Mouse (Mus musculus) neural tube, embryonic 13.5 days (tissue): Measurements from ENCODE around the gene Pard3. TPM values are rescaled to one million over a fixed set of nuclear protein-coding genes. Genes with fewer than 3 reads are reported as not detected.
A peak's percentile ranks its signal among the peaks of the same experiment; 100 is the strongest.

ENCODE experiments used
- ATAC-seq: fragments of 200-750 bp; cut with Nextera tagmentation; 2 replicates; pipeline ENCODE4 v1.8.0; 2017; ENCODE audit warnings: low read depth, mild to moderate bottlenecking, moderate TSS enrichment, moderate library complexity
- H3K27ac ChIP-seq: fragments of 300-500 bp; sonication (generic); replicated peaks from 2 replicates; pipeline ENCODE4 v1.5.1; 2015; ENCODE audit warnings: moderate library complexity, mild to moderate bottlenecking, inconsistent platforms
- H3K27me3 ChIP-seq: fragments of 300-500 bp; sonication (generic); 2 replicates; pipeline ENCODE4 v1.6.1; 2015; ENCODE audit warnings: mild to moderate bottlenecking, inconsistent platforms
- H3K36me3 ChIP-seq: fragments of 300-500 bp; sonication (generic); 2 replicates; pipeline ENCODE4 v1.6.1; 2015; ENCODE audit warnings: mild to moderate bottlenecking, inconsistent platforms
- H3K4me1 ChIP-seq: fragments of 300-500 bp; sonication (generic); replicated peaks from 2 replicates; pipeline ENCODE4 v1.6.1; 2015; ENCODE audit warnings: inconsistent platforms
- H3K4me2 ChIP-seq: fragments of 300-500 bp; sonication (generic); 2 replicates; pipeline ENCODE4 v1.6.1; 2015; ENCODE audit warnings: inconsistent platforms, mild to moderate bottlenecking, moderate library complexity
- H3K4me3 ChIP-seq: fragments of 300-500 bp; sonication (generic); 2 replicates; pipeline ENCODE4 v1.5.1; 2015; ENCODE audit warnings: mild to moderate bottlenecking, inconsistent platforms
- H3K9ac ChIP-seq: fragments of 300-500 bp; sonication (generic); 2 replicates; pipeline ENCODE4 v1.6.1; 2015; ENCODE audit warnings: moderate library complexity, mild to moderate bottlenecking, inconsistent platforms
- H3K9me3 ChIP-seq: fragments of 300-500 bp; sonication (generic); 2 replicates; pipeline ENCODE4 v1.6.1; 2016; ENCODE audit warnings: inconsistent platforms
- WGBS: fragments of 180-500 bp; shearing (Covaris S2); methylation state at CpG from one replicate; pipeline ENCODE4 v1.1.7; 2015; 5-methylcytosine and 5-hydroxymethylcytosine counted together
- polyA plus RNA-seq: library from polyadenylated mRNA; unstranded; fragments of >200 nt; fragmentation: Nextera tagmentation; extraction: Ambion mirVana; gene quantifications from 2 replicates; pipeline ENCODE4 v1.2.1, GENCODE M21; 2015

Pard3 gene
- polyA plus RNA-seq, 1 experiment from 2014 or later: 20.9 TPM

- H3K4me3 ChIP-seq: no peak overlapping the region
- H3K36me3 ChIP-seq: no peaks in the 10 kb centered on the region
- WGBS: 63% methylated on average over 7 of the region's 7 CpGs
- 0 out of 2 replicates have a peak, but pooled peaks cover 2% of the 10 kb centered on the region for H3K27me3 ChIP-seq
- H3K9ac ChIP-seq: no peak overlapping the region
- 0 out of 2 replicates have a peak, but pooled peaks cover 3% of the 10 kb centered on the region for H3K9me3 ChIP-seq
- H3K4me2 ChIP-seq: no peak overlapping the region
- H3K27ac ChIP-seq: no peak overlapping the region
- ATAC-seq: no peak
- H3K4me1 ChIP-seq: peaks cover 41% of the 10 kb centered on the region
Measured at GRCm38 (mm10) chr8:127262026-127262425, 198.3 kb downstream of the Pard3 start.

- no peak for ATAC-seq
- peaks cover 45% of the 10 kb centered on the region for H3K4me1 ChIP-seq
- no peak overlapping the region for H3K4me3 ChIP-seq
- H3K4me2 ChIP-seq: no peak overlapping the region
- H3K27ac ChIP-seq: 0 out of 2 replicates have a peak overlapping the region, but pooled peaks have one; percentile 34
- no peak overlapping the region for H3K9ac ChIP-seq
- H3K9me3 ChIP-seq: 0 out of 2 replicates have a peak, but pooled peaks cover 3% of the 10 kb centered on the region
- 0 out of 2 replicates have a peak, but pooled peaks cover 2% of the 10 kb centered on the region for H3K27me3 ChIP-seq
- WGBS: 49% methylated on average over 3 of the region's 3 CpGs
- no peaks in the 10 kb centered on the region for H3K36me3 ChIP-seq
Measured at GRCm38 (mm10) chr8:127262436-127262835, 198.7 kb downstream of the Pard3 start.

- 0 out of 2 replicates have a peak, but pooled peaks cover 3% of the 10 kb centered on the region for H3K9me3 ChIP-seq
- H3K4me1 ChIP-seq: peaks cover 49% of the 10 kb centered on the region
- H3K4me2 ChIP-seq: no peak overlapping the region
- WGBS: 89% methylated on average over 4 of the region's 4 CpGs
- no peaks in the 10 kb centered on the region for H3K36me3 ChIP-seq
- 0 out of 2 replicates have a peak, but pooled peaks cover 2% of the 10 kb centered on the region for H3K27me3 ChIP-seq
- H3K27ac ChIP-seq: 0 out of 2 replicates have a peak overlapping the region, but pooled peaks have one; percentile 34
- no peak overlapping the region for H3K4me3 ChIP-seq
- no peak for ATAC-seq
- H3K9ac ChIP-seq: no peak overlapping the region
Measured at GRCm38 (mm10) chr8:127262926-127263325, 199.2 kb downstream of the Pard3 start.

GRCm38 (mm10) chr8:127263457-127263856 is 199.8 kb downstream of the Pard3 start:
- no peak for ATAC-seq
- Histone ChIP-seq H3K9me3 (0 out of 2 replicates have a peak, but pooled peaks cover 3% of the 10 kb centered on the region), H3K27me3 (0 out of 2 replicates have a peak, but pooled peaks cover 2% of the 10 kb centered on the region), H3K4me2 (no peak overlapping the region), H3K4me3 (no peak overlapping the region), H3K36me3 (no peaks in the 10 kb centered on the region), H3K4me1 (peaks cover 50% of the 10 kb centered on the region), H3K9ac (no peak overlapping the region), H3K27ac (no peak overlapping the region)
- WGBS: 56% methylated on average over 5 of the region's 5 CpGs

- ATAC-seq: no peak
- peaks cover 52% of the 10 kb centered on the region for H3K4me1 ChIP-seq
- WGBS: 88% methylated on average over 8 of the region's 8 CpGs
Measured at GRCm38 (mm10) chr8:127264691-127265470, 201.2 kb downstream of the Pard3 start.

GRCm38 (mm10) chr8:127266777-127267176 is 203.1 kb downstream of the Pard3 start:
- WGBS: 25% methylated on average over 5 of the region's 5 CpGs
- no peak overlapping the region for H3K4me3 ChIP-seq
- ATAC-seq: no peak
- no peak overlapping the region for H3K9ac ChIP-seq
- H3K9me3 ChIP-seq: no peaks in the 10 kb centered on the region
- H3K27ac ChIP-seq: no peak overlapping the region
- H3K27me3 ChIP-seq: peaks cover 7% of the 10 kb centered on the region; the same call in 1 of the 2 replicates
- H3K4me1 ChIP-seq: peaks cover 52% of the 10 kb centered on the region
- H3K4me2 ChIP-seq: no peak overlapping the region
- no peaks in the 10 kb centered on the region for H3K36me3 ChIP-seq

More at GRCm38 (mm10) chr8:127264691-127265470, 201.2 kb downstream of the Pard3 start:
- Histone ChIP-seq H3K9ac (no peak overlapping the region), H3K4me3 (no peak overlapping the region), H3K27me3 (0 out of 2 replicates have a peak, but pooled peaks cover 2% of the 10 kb centered on the region), H3K27ac (no peak overlapping the region), H3K4me2 (no peak overlapping the region), H3K36me3 (no peaks in the 10 kb centered on the region), H3K9me3 (0 out of 2 replicates have a peak, but pooled peaks cover 3% of the 10 kb centered on the region)

GRCm38 (mm10) chr8:127268239-127269024 is 204.7 kb downstream of the Pard3 start:
- H3K27ac ChIP-seq: no peak overlapping the region
- H3K4me1 ChIP-seq: peaks cover 38% of the 10 kb centered on the region
- no peaks in the 10 kb centered on the region for H3K36me3 ChIP-seq
- H3K27me3 ChIP-seq: peaks cover 7% of the 10 kb centered on the region; the same call in 1 of the 2 replicates
- ATAC-seq: peak; percentile 80
- H3K4me2 ChIP-seq: no peak overlapping the region
- no peak overlapping the region for H3K4me3 ChIP-seq
- H3K9ac ChIP-seq: no peak overlapping the region
- H3K9me3 ChIP-seq: no peaks in the 10 kb centered on the region
- 26% methylated on average over 12 of the region's 12 CpGs for WGBS

- peaks cover 7% of the 10 kb centered on the region; the same call in 1 of the 2 replicates for H3K27me3 ChIP-seq
- no peak for ATAC-seq
- 73% methylated on average over 2 of the region's 2 CpGs for WGBS
- H3K27ac ChIP-seq: no peak overlapping the region
- no peak overlapping the region for H3K4me3 ChIP-seq
- H3K4me1 ChIP-seq: peaks cover 32% of the 10 kb centered on the region
- no peaks in the 10 kb centered on the region for H3K36me3 ChIP-seq
- no peak overlapping the region for H3K9ac ChIP-seq
- no peaks in the 10 kb centered on the region for H3K9me3 ChIP-seq
- H3K4me2 ChIP-seq: no peak overlapping the region
Measured at GRCm38 (mm10) chr8:127269082-127269747, 205.5 kb downstream of the Pard3 start.

GRCm38 (mm10) chr8:127271186-127271585 is 207.5 kb downstream of the Pard3 start:
- H3K36me3 ChIP-seq: no peaks in the 10 kb centered on the region
- no peak overlapping the region for H3K9ac ChIP-seq
- H3K9me3 ChIP-seq: no peaks in the 10 kb centered on the region
- H3K4me3 ChIP-seq: no peak overlapping the region
- 93% methylated on average over 3 of the region's 3 CpGs for WGBS
- peaks cover 32% of the 10 kb centered on the region for H3K4me1 ChIP-seq
- H3K4me2 ChIP-seq: no peak overlapping the region
- no peak overlapping the region for H3K27ac ChIP-seq
- peaks cover 4% of the 10 kb centered on the region; the same call in 1 of the 2 replicates for H3K27me3 ChIP-seq
- ATAC-seq: no peak

- Histone ChIP-seq H3K36me3 (no peaks in the 10 kb centered on the region), H3K9me3 (no peaks in the 10 kb centered on the region), H3K4me2 (no peak overlapping the region), H3K4me1 (peaks cover 32% of the 10 kb centered on the region), H3K4me3 (no peak overlapping the region), H3K9ac (peak overlapping the region; percentile 41; the same call in 1 of the 2 replicates), H3K27me3 (no peaks in the 10 kb centered on the region), H3K27ac (peak overlapping the region; percentile 73)
- 65% methylated on average over 7 of the region's 7 CpGs for WGBS
- no peak for ATAC-seq
Measured at GRCm38 (mm10) chr8:127280299-127280974, 216.7 kb downstream of the Pard3 start.

- Histone ChIP-seq H3K9me3 (no peaks in the 10 kb centered on the region), H3K36me3 (no peaks in the 10 kb centered on the region), H3K9ac (peak overlapping the region; percentile 41; the same call in 1 of the 2 replicates), H3K4me2 (no peak overlapping the region), H3K27ac (peak overlapping the region; percentile 73), H3K27me3 (no peaks in the 10 kb centered on the region), H3K4me1 (peaks cover 32% of the 10 kb centered on the region), H3K4me3 (no peak overlapping the region)
- 48% methylated on average over 4 of the region's 4 CpGs for WGBS
- ATAC-seq: no peak
Measured at GRCm38 (mm10) chr8:127281035-127281434, 217.3 kb downstream of the Pard3 start.
